ENCODE assay signal across 24 mouse cellular contexts in the genomic region with DNA sequence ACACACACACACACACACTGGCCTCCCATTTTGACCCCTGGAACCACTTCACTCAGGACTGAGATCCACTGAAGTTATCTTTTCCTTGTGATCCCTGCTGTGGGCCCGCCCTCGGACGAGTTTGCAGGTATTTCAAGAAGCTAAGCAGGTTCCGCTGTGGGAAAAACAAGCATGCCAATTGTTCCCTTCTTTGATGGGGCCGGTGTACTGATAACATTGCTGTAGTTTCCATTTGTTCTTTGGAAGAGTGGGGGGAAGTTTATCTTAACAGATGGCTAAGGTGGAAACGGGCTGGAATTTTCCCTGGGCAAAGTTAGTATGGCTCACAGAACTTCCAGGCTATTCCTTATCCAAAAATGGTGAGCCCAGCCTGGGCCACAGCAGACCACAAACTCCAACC. TPM values are rescaled to one million over a fixed set of nuclear protein-coding genes. Genes with fewer than 3 reads are reported as not detected.
A peak's percentile ranks its signal among the peaks of the same experiment; 100 is the strongest.
DNase-seq lines count a peak whose midpoint lies in the region; ATAC-seq and TF ChIP-seq lines count a peak whose summit lies in the region.
"Had no signal": no experiment of that assay in that cellular context is flagged by ENCODE, and none has a peak within 500 bp of the region (broad histone marks: within the 10 kb centered on the region; RNA-seq: fewer than 3 reads in every experiment).

No protein-coding gene starts in this region.

- peak; percentile 69 for ATAC-seq in intestine, embryonic 15.5 days
- ATAC-seq in intestine, postnatal 0 days: no peak
- ATAC-seq in intestine, embryonic 16.5 days: peak; percentile 64
- 0 out of 2 replicates have a peak, but pooled peaks have one; percentile 14 for ATAC-seq in stomach, embryonic 14.5 days (ENCODE audit: insufficient number of reproducible peaks, insufficient read depth, low FRiP score, low read depth)
- no peak for ATAC-seq in stomach, postnatal 0 days (ENCODE audit: low FRiP score, low TSS enrichment)
- no peak for ATAC-seq in neural tube, embryonic 15.5 days (ENCODE audit: low FRiP score)
- ATAC-seq: activated CD4-positive, CD25-positive, alpha-beta regulatory T cell, adult 4 months; CD4-positive, CD25-positive, alpha-beta regulatory T cell, adult 4 months; Patski had no signal

- no peak overlapping the region for H3K4me2 ChIP-seq in intestine, embryonic 15.5 days (replicated peaks)
- no peak overlapping the region for H3K4me2 ChIP-seq in intestine, postnatal 0 days (replicated peaks; ENCODE audit: low read depth)
- H3K4me2 ChIP-seq in intestine, embryonic 16.5 days (ENCODE audit: low read depth, low read length): no peak overlapping the region
- H3K4me2 ChIP-seq in stomach, embryonic 14.5 days (replicated peaks; ENCODE audit: low read depth, low read length): no peak overlapping the region
- no peak overlapping the region for H3K4me2 ChIP-seq in stomach, postnatal 0 days (replicated peaks; ENCODE audit: low read depth)
- no peak overlapping the region for H3K4me2 ChIP-seq in neural tube, embryonic 15.5 days

- peak; percentile 57 for DNase-seq in stomach, postnatal 0 days (ENCODE audit: low spot score)
- no peak for DNase-seq in right cerebral cortex, postnatal 10 days (ENCODE audit: low spot score in 2 of 2)
- no peak for DNase-seq in left cerebral cortex, adult 9 months (ENCODE audit: low spot score in 2 of 2)
- DNase-seq: adrenal gland, adult 2 months; adrenal gland, adult 8-10 months; adrenal gland, postnatal 10 days; adrenal gland, postnatal 14 days; adrenal gland, postnatal 25 days; adrenal gland, postnatal 36 days; B cell, adult 2 months; cerebellum, adult 11 months; cerebellum, adult 11-12 months had no signal

- H3K4me1 ChIP-seq in intestine, embryonic 15.5 days (replicated peaks): no peaks in the 10 kb centered on the region
- no peaks in the 10 kb centered on the region for H3K4me1 ChIP-seq in intestine, postnatal 0 days (replicated peaks; ENCODE audit: control insufficient read depth, insufficient read depth, low read length)
- peaks cover 8% of the 10 kb centered on the region; the same call in 1 of the 2 replicates for H3K4me1 ChIP-seq in intestine, embryonic 16.5 days (ENCODE audit: control insufficient read depth, insufficient read depth, low read length)
- no peaks in the 10 kb centered on the region for H3K4me1 ChIP-seq in stomach, embryonic 14.5 days (ENCODE audit: control insufficient read depth, insufficient read depth, low read length)
- no peaks in the 10 kb centered on the region for H3K4me1 ChIP-seq in stomach, postnatal 0 days (replicated peaks; ENCODE audit: control insufficient read depth, insufficient read depth)
- H3K4me1 ChIP-seq in neural tube, embryonic 15.5 days: no peaks in the 10 kb centered on the region

- no peak overlapping the region for H3K27ac ChIP-seq in intestine, embryonic 15.5 days
- H3K27ac ChIP-seq in intestine, postnatal 0 days (ENCODE audit: low read depth, low read length): no peak overlapping the region
- H3K27ac ChIP-seq in intestine, embryonic 16.5 days (ENCODE audit: low read length): no peak overlapping the region
- H3K27ac ChIP-seq in stomach, embryonic 14.5 days (ENCODE audit: low read length): no peak overlapping the region
- no peak overlapping the region for H3K27ac ChIP-seq in stomach, postnatal 0 days (replicated peaks)
- H3K27ac ChIP-seq in neural tube, embryonic 15.5 days (replicated peaks): no peak overlapping the region

- no peaks in the 10 kb centered on the region for H3K9me3 ChIP-seq in intestine, embryonic 15.5 days
- no peaks in the 10 kb centered on the region for H3K9me3 ChIP-seq in intestine, postnatal 0 days (ENCODE audit: control insufficient read depth)
- H3K9me3 ChIP-seq in intestine, embryonic 16.5 days (ENCODE audit: control insufficient read depth, low read length): no peaks in the 10 kb centered on the region
- H3K9me3 ChIP-seq in stomach, embryonic 14.5 days (ENCODE audit: control insufficient read depth, low read depth, low read length): no peaks in the 10 kb centered on the region
- no peaks in the 10 kb centered on the region for H3K9me3 ChIP-seq in stomach, postnatal 0 days (ENCODE audit: control insufficient read depth, low read length)
- H3K9me3 ChIP-seq in neural tube, embryonic 15.5 days (replicated peaks): no peaks in the 10 kb centered on the region
- H3K9me3 ChIP-seq: G1E had no signal

- no peak for TF ChIP-seq EP300 in stomach, postnatal 0 days (optimal IDR thresholded peaks at IDR 0.05)

- no peak overlapping the region for H3K4me3 ChIP-seq in intestine, embryonic 15.5 days (replicated peaks)
- H3K4me3 ChIP-seq in intestine, postnatal 0 days (ENCODE audit: low read depth, low read length): no peak overlapping the region
- no peak overlapping the region for H3K4me3 ChIP-seq in intestine, embryonic 16.5 days (ENCODE audit: low read length)
- H3K4me3 ChIP-seq in stomach, embryonic 14.5 days (ENCODE audit: low read depth, low read length): no peak overlapping the region
- H3K4me3 ChIP-seq in stomach, postnatal 0 days (ENCODE audit: low read depth, low read length): no peak overlapping the region
- no peak overlapping the region for H3K4me3 ChIP-seq in neural tube, embryonic 15.5 days (replicated peaks)

- TF ChIP-seq CTCF in intestine, postnatal 0 days (IDR thresholded peaks at IDR 0.05; ENCODE audit: low read depth): no peak
- no peak for TF ChIP-seq CTCF in stomach, postnatal 0 days (IDR thresholded peaks at IDR 0.05; ENCODE audit: low read depth)

- no peaks in the 10 kb centered on the region for H3K36me3 ChIP-seq in intestine, embryonic 15.5 days
- H3K36me3 ChIP-seq in intestine, postnatal 0 days (ENCODE audit: control insufficient read depth, insufficient read depth): no peaks in the 10 kb centered on the region
- no peaks in the 10 kb centered on the region for H3K36me3 ChIP-seq in intestine, embryonic 16.5 days (ENCODE audit: control insufficient read depth, insufficient read depth, low read length)
- no peaks in the 10 kb centered on the region for H3K36me3 ChIP-seq in stomach, embryonic 14.5 days (ENCODE audit: control insufficient read depth, insufficient read depth, low read length)
- H3K36me3 ChIP-seq in stomach, postnatal 0 days (ENCODE audit: control insufficient read depth, insufficient read depth, low read length): no peaks in the 10 kb centered on the region
- H3K36me3 ChIP-seq in neural tube, embryonic 15.5 days: no peaks in the 10 kb centered on the region
- H3K36me3 ChIP-seq: G1E had no signal

- H3K27me3 ChIP-seq in intestine, embryonic 15.5 days (replicated peaks): no peaks in the 10 kb centered on the region
- H3K27me3 ChIP-seq in intestine, postnatal 0 days (replicated peaks; ENCODE audit: control insufficient read depth, insufficient read depth, low read length): no peaks in the 10 kb centered on the region
- no peaks in the 10 kb centered on the region for H3K27me3 ChIP-seq in intestine, embryonic 16.5 days (replicated peaks; ENCODE audit: control insufficient read depth, insufficient read depth, low read length)
- H3K27me3 ChIP-seq in stomach, embryonic 14.5 days (ENCODE audit: control insufficient read depth, insufficient read depth, low read length): no peaks in the 10 kb centered on the region
- H3K27me3 ChIP-seq in stomach, postnatal 0 days (ENCODE audit: control insufficient read depth, insufficient read depth, low read length): no peaks in the 10 kb centered on the region
- H3K27me3 ChIP-seq in neural tube, embryonic 15.5 days (replicated peaks): no peaks in the 10 kb centered on the region
- H3K27me3 ChIP-seq: CH12.LX, Patski had no signal

- 51% methylated on average over 6 of the region's 6 CpGs for WGBS in intestine, embryonic 15.5 days
- WGBS in intestine, postnatal 0 days: 31% methylated on average over 6 of the region's 6 CpGs
- 52% methylated on average over 6 of the region's 6 CpGs for WGBS in intestine, embryonic 16.5 days
- WGBS in stomach, embryonic 14.5 days: 59% methylated on average over 6 of the region's 6 CpGs
- 49% methylated on average over 6 of the region's 6 CpGs for WGBS in stomach, postnatal 0 days
- WGBS in neural tube, embryonic 15.5 days: 87% methylated on average over 6 of the region's 6 CpGs

- H3K9ac ChIP-seq in intestine, embryonic 15.5 days: no peak overlapping the region
- H3K9ac ChIP-seq in intestine, postnatal 0 days (ENCODE audit: low read depth, low read length): no peak overlapping the region
- H3K9ac ChIP-seq in intestine, embryonic 16.5 days (ENCODE audit: low read depth, low read length): no peak overlapping the region
- no peak overlapping the region for H3K9ac ChIP-seq in stomach, embryonic 14.5 days (replicated peaks; ENCODE audit: low read depth, low read length)
- no peak overlapping the region for H3K9ac ChIP-seq in stomach, postnatal 0 days (ENCODE audit: low read length)
- H3K9ac ChIP-seq in neural tube, embryonic 15.5 days (replicated peaks): no peak overlapping the region

RNA-seq across cellular contexts. Expression of a gene that starts 28.8 kb away (rescaled TPM):
- polyA plus RNA-seq in intestine, embryonic 15.5 days (2015; fragmentation: Nextera tagmentation; extraction: Ambion mirVana): 0.55 TPM in 1 of 2 replicates, not detected in the other
- not detected in 2 replicates for polyA plus RNA-seq in intestine, postnatal 0 days (2015; fragmentation: Nextera tagmentation; extraction: Ambion mirVana)
- not detected in 2 replicates for polyA plus RNA-seq in intestine, embryonic 16.5 days (2015; fragmentation: Nextera tagmentation; extraction: Ambion mirVana)
- not detected in 2 replicates for polyA plus RNA-seq in stomach, embryonic 14.5 days (2014; fragmentation: Nextera tagmentation; extraction: Ambion mirVana)
- polyA plus RNA-seq in stomach, postnatal 0 days (2015; fragmentation: Nextera tagmentation; extraction: Ambion mirVana): not detected in 2 replicates
- not detected in 2 replicates for polyA plus RNA-seq in neural tube, embryonic 15.5 days (2015; fragmentation: Nextera tagmentation; extraction: Ambion mirVana)
- polyA plus RNA-seq: activated CD4-positive, CD25-positive, alpha-beta regulatory T cell, adult 4 months; adrenal gland, adult 2 months; brain, embryonic 14.5 days; C2C12; CD4-positive, CD25-positive, alpha-beta regulatory T cell, adult 4 months; G1E; Patski had no signal

RNA-seq across cellular contexts. Expression of a gene that starts 50.6 kb away (rescaled TPM):
- 103 and 125 TPM in 2 replicates for polyA plus RNA-seq in intestine, embryonic 15.5 days (2015; fragmentation: Nextera tagmentation; extraction: Ambion mirVana)
- 156 and 166 TPM in 2 replicates for polyA plus RNA-seq in intestine, postnatal 0 days (2015; fragmentation: Nextera tagmentation; extraction: Ambion mirVana)
- 102 and 106 TPM in 2 replicates for polyA plus RNA-seq in intestine, embryonic 16.5 days (2015; fragmentation: Nextera tagmentation; extraction: Ambion mirVana)
- 139 and 140 TPM in 2 replicates for polyA plus RNA-seq in stomach, embryonic 14.5 days (2014; fragmentation: Nextera tagmentation; extraction: Ambion mirVana)
- polyA plus RNA-seq in stomach, postnatal 0 days (2015; fragmentation: Nextera tagmentation; extraction: Ambion mirVana): 61.0 and 69.0 TPM in 2 replicates
- polyA plus RNA-seq in neural tube, embryonic 15.5 days (2015; fragmentation: Nextera tagmentation; extraction: Ambion mirVana): 38.6 and 47.7 TPM in 2 replicates

Comparison
In these comparisons a context has a peak if more than half of its experiments do, and no peak if none do; other contexts are left out.
1. ATAC-seq: peak in intestine, embryonic 15.5 days (single experiment), intestine, embryonic 16.5 days (single experiment) and stomach, embryonic 14.5 days (single experiment); none in intestine, postnatal 0 days (single experiment), stomach, postnatal 0 days (single experiment) and neural tube, embryonic 15.5 days (single experiment).